Mouse (Mus musculus): ENCODE data around the gene Pde4d.
"Not testable (repeated sequence)": the region's sequence is repeated elsewhere in the genome, so short reads cannot be mapped to it uniquely, and the experiment has no call there.

Pde4d gene

DNA sequence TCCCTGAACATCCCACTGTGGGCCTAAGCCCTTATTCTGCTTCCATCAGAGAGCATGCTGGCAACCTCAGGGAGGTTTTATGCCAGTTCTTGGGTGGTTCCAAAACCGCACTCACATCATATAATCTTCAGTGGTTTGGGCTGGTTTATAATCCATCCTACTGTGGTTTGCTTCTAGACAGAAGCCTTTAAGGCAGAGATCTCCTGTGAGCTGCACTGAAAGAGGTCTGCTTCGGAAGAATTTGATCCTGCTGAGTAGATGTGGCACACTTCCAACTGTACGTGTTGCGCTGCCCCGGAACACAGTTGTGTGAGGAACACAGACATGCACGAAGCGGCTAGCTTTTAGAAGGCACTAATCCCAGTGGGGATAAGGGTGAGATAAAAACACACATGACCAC is 236.1 kb downstream of the Pde4d start:
- no peak for DNase-seq (ENCODE audit: extremely low read depth, low read depth, low spot score)

DNA sequence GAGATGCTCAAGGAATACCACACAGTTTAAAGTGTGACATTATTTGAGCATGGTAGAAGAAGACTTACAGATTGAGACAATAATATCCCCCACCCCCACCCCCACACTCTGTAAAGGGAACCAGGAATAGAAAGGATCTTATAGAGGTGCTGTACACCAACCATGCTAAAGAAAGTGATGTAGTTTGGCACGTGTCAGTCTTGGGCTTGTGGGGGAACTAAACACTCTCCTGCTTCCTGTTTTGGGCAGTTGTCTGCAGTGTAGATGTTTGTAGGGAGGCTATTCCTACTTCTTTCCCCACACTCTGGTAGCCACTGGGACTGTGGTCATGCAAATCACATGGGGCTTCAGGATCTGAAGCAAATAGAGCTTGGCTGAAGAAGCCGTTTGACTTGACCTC is 236.5 kb downstream of the Pde4d start:
- no peak for DNase-seq (ENCODE audit: extremely low read depth, low read depth, low spot score)

GRCm38 (mm10) chr13:108686807-108687206 is 237.1 kb downstream of the Pde4d start:
- DNase-seq (ENCODE audit: extremely low read depth, low read depth, low spot score) = no peak

DNA sequence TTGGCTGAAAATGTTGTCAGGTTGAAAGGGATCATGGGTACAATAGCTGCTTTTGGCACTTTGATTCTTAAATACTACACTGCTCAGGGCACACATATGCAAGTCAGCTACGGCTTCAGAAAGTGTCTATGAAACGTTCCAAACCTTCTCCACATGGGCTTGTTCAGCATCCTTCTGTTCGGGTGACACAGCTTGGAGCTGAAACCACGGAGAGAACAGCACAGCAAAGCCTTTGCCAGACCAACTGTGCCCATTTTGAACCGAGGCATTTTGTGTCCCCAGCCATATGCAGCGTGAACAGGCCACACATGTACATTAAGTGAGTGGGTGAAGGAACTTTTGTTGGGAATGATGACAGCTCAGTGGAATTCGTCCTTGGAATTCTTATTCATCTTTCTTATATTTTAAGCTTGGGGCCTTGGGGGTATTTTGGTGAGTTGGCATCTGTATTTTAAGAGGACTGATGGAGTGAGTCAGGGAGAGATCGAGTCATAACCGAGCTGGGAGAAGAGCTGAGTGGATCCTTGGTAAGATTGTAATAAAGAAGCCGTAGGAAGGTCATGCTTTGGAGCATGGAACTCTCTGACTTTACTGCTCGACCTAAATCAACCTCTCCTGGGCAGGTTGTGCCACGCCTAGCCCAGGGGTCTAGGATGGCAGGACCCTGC is 243.3 kb downstream of the Pde4d start:
- DNase-seq (ENCODE audit: extremely low read depth, low read depth, low spot score) = no peak

- no peak for DNase-seq (ENCODE audit: extremely low read depth, low read depth, low spot score)
Observed at GRCm38 (mm10) chr13:108705441-108705840, 255.7 kb downstream of the Pde4d start.

DNA sequence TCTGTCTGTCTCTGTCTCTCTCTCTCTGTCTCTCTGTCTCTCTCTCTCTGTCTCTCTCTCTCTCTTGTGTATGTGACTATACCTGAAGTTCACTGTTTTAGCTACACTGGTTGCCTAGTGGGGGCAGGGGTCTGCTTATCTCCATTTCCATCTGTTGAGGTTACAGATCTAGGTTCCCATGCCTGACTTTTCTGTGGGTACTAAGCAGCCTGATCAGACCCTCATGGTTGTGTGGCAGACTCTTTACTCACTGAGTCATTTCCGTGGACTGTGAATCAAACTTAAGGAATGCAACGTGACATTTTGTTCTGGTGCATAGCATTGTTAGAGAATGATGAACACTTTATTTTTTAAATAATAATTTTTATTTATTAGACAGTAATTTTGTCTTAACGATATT is 264.3 kb downstream of the Pde4d start:
- DNase-seq (ENCODE audit: extremely low read depth, low read depth, low spot score) = no peak

- no peak for DNase-seq (ENCODE audit: extremely low read depth, low read depth, low spot score)
Observed at GRCm38 (mm10) chr13:108715029-108715428, 265.3 kb downstream of the Pde4d start.

- no peak for DNase-seq (ENCODE audit: extremely low read depth, low read depth, low spot score)
Observed at GRCm38 (mm10) chr13:108722234-108722633, 272.5 kb downstream of the Pde4d start.

DNA sequence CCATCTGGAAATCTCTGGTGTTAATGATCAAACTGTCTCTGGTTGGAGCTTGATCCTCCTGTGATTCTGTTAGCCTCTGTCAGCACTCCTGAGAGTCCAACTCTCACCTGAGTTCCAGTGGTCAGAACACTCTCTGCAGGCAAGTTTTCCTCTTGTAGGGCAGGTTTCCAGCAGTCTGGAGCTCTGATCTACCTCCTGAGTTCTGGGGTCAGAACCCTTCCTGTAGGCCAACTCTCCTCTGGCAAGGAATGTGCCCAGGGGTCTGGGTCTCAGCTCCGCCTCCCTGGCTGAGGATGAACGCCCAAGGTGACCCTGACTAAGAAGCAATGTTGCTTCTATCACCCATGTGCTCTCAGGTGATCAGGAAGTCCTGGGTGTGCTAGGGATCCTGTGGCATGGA is 284.6 kb downstream of the Pde4d start:
- DNase-seq (ENCODE audit: extremely low read depth, low read depth, low spot score) = not testable (repeated sequence)

DNA sequence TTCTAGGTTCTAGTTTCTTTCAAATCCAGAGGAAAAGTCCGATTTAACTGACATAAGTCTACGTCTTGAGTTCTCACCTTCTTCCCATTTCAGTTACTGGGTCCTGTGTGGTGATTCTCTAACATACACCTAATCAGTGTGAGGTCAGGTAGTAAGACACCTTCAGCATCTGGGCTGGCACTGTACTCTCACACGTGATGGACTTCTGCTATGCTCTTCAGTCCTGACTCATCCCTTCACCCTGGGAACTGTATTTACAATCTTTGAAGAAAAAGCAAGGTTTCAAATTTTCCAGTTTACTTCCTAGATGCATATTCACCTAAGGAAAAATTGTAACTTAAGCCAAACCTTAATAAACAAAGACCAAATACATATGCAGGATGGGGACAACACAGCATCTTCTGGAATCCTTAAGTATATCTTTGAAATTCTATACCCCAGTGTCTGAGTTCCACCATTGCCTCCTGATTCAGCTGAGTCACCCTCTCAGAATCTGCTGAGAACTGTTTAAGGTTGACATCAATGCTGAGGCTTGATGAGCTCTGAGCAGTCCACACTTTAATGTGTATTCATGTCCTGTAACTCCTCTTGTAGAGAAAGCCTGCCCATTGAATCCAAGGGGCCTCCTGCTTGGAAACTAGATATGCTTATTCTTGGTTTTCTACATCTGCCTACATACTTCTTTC is 301.6 kb downstream of the Pde4d start:
- no peak for DNase-seq (ENCODE audit: extremely low read depth, low read depth, low spot score)

DNA sequence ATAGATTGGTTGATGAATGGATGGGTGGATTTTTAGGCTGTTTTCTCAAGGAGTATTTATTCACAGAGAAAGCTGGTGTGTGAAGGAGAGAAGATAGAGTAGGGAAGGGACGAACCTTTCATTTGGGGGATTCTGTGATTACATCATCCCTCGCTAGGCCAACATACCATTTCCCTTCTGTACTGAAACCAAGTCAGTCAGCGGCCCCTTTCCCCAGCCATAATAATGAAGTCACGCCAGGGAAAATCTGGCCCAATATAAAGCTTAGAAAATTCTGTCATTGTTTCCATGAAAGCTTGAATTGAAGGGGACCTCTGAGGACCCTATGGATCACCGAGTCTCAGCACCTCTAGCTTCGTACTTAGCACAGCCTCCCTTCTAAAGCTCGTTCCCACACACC is 307.7 kb downstream of the Pde4d start:
- DNase-seq (ENCODE audit: extremely low read depth, low read depth, low spot score) = no peak

DNA sequence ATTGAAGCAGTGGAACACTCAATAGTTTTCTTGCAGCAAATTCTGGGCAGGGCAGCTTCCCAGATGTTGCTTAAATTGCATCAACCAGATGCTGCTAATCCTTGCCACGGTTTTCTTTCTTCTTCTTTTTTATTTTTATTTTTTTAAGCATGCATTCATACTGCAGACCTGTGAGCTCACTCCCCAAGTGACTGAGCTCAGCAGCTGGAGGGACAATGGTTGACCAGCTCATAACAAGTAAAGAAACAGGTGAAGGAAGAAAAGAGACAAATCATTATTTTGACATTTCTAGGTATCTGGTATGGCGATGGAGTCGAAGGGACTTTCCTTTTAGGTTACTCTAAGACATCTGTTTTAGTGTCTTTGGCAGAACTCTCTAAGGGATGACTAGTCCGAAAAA is 308.6 kb downstream of the Pde4d start:
- no peak for DNase-seq (ENCODE audit: extremely low read depth, low read depth, low spot score)

DNA sequence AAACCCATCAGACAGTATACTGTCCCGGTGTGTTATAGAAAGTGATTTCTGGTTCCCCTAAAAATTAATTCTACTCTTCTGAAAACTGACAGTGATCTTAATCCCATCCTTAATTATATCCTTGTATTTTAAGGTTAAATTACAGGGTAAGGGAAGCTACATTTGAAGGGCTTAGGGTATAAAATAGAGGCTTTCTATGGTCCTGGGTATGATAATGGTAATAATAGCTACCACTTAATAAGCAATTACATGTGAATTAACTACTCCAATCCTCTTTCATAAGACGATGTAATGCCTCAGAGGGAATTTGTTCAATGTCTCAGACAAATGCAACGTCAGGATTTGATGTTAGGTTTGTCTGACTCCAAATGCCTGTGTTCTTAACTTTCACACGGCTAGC is 309.4 kb downstream of the Pde4d start:
- no peak for DNase-seq (ENCODE audit: extremely low read depth, low read depth, low spot score)

DNA sequence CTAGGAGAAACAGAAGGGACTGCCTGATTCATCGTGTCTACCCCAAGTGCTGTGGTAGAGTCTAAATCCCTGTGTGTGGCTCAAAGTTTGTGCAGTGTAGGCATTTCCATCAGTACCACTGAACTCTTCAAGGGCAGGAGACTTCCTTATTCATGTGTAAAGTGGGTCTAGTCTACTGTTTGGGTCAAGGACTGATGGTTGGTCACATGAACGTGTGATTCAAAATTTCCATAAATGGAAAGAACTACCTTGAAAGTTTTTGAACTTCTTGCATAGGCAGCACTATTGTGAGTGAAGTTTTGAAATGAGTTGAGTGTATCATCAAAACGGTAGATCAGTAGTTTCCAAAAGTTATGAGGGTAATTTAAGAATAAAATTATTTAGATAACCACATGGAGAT is 313.5 kb downstream of the Pde4d start:
- no peak for DNase-seq (ENCODE audit: extremely low read depth, low read depth, low spot score)

DNA sequence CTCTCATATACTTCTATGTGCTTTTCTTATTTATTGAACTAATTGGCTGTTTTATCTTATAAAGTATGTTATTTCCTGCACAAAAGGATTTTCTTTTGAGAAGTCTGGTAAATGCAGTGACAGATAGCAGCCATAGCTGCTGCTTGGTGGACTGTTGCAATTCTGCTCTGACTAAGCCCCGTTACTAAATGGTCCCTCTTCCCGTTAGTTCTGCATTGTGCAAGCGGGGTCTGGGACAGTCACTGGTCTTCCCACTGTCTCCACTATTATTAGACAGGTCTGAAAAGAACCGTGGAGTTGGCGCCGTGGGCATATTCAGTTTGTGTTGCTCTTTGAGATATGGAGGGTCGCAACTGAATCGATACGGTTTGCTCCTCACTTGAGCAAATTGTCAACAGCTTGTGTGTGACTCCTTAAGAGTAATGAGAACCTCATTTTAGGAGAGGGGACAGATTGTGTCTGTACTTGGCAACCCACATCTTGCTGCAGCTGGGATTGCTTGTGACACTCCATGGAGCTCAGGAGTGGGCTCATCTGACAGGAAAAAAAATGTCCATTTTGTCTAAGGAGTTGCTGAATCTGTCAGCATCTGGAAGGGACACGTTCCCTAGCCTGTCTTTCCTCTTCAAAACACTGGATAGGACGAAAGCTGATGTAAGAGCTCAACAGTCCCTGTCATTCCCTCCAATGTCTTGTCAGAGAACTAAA is 316.4 kb downstream of the Pde4d start:
- DNase-seq (ENCODE audit: extremely low read depth, low read depth, low spot score) = no peak

DNA sequence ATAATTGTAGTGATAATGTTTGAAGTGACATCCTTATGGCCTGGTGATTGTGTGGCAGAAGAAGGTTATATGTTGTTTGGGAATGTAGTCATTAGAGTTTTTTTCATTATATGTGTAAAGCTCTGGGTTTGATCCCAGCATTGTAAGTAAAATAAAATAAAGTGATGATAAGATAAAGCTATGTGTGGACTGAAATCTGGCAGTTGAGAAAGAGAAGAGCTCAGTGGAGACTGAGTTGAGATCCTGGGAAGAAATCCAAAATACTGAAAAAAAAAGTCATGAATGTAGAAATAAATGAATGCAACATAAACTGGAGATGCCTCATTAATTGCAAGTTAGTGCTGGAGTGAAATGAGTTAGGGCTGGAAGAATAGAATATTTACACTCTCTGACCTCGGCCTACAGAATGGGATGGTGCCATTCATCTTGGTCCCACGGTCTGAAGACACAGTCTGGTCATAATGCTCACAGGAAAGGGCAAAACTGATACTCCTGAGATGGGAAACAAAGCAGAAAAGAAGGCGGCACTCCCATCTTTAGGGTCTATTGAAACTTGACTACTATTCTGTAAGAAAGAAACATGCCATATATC is 319.8 kb downstream of the Pde4d start:
- no peak for DNase-seq (ENCODE audit: extremely low read depth, low read depth, low spot score)

DNA sequence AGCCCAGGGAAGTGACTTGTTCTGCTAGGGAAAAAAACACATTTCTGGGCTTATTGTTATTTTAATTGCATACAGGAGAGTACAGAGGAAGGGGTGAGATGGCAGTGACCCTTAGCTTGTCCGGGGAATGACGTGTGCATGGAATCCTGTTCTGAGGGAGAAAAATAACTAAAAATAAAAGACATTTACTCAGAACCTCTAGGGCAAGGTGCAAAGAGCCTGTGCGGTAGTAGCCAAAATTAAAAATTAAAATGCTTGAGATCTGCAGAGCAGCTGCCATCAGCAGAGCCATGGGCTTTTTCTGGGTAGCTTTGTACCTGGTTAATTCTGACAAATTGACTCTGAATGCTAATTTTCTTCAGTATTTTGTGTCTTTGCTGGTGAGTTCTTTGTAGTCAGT is 322.6 kb downstream of the Pde4d start:
- DNase-seq (ENCODE audit: extremely low read depth, low read depth, low spot score) = no peak

DNA sequence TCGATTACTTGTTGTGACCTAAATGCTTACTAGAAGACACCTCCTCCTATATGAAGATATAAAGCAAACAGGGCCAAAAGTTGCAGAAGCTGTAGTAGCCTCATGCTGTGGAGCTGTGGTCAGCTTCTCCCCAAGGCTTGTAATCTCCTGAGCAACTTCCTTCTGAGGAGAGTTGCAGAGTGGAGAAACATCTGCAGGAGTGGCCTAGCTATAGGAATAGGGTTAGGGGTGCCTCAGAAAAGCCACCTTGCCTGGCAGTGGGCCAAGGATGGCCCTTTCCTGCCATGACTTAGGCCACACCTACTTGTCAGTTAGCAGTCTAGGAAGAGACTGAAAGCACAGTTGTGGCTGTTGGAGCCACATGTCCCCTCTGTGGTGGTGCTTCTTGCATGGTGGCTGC is 325.2 kb downstream of the Pde4d start:
- DNase-seq (ENCODE audit: extremely low read depth, low read depth, low spot score) = no peak

- DNase-seq (ENCODE audit: extremely low read depth, low read depth, low spot score) = no peak
Observed at GRCm38 (mm10) chr13:108775882-108776281, 326.1 kb downstream of the Pde4d start.

- DNase-seq (ENCODE audit: extremely low read depth, low read depth, low spot score) = not testable (repeated sequence)
Observed at GRCm38 (mm10) chr13:108797620-108798019, 347.9 kb downstream of the Pde4d start.

DNA sequence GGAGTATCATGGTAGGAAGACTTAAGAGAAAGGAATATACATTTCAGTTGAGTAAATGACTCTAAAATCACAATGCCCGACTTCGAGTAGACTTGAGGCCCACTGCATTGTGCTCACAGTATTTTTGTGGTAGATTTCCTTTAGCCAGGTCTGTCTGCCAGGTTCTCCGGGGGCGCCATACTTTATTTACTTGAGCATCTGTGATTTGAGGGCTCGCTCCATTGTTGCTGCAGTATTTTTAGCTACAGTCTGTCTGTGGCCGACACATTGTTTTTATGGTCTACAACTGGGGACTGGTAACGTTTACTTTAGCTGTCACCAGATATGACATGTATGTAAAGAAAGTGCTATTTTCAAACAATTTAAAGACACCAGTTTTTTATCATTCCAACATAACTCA is 359.4 kb downstream of the Pde4d start:
- DNase-seq (ENCODE audit: extremely low read depth, low read depth, low spot score) = no peak

DNA sequence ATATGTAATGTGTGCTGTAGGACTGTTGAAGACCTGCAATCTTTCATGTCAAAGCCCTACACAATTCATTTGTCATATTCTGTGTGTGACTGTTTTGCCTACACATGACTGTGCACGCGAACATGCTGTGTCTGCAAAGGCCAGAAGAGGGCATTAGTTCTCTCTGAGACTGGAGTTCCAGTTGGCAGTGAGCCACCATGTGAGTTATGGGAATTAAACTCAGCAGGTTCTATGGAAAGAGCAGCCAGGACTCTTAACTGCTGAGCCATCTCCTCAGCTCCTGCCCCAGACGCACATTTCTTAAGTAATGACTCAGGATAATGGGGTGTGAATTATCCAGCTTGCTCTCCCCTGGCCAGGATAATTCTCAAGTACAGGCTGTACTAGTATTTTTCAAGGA is 363.2 kb downstream of the Pde4d start:
- no peak for DNase-seq (ENCODE audit: extremely low read depth, low read depth, low spot score)
